ENCODE assay signal across 23 mouse cellular contexts in genomic region chr1:195014201-195014885, GRCm38 (mm10).
A peak's percentile ranks its signal among the peaks of the same experiment; 100 is the strongest.
DNase-seq lines count a peak whose midpoint lies in the region; ATAC-seq and TF ChIP-seq lines count a peak whose summit lies in the region.
"Had no signal": no experiment of that assay in that cellular context is flagged by ENCODE, and none has a peak within 500 bp of the region (broad histone marks: within the 10 kb centered on the region; RNA-seq: fewer than 3 reads in every experiment).

No protein-coding gene starts in this region.

- no peak for TF ChIP-seq EP300 in liver, postnatal 0 days (IDR thresholded peaks at IDR 0.05; ENCODE audit: low read depth)

- no peaks in the 10 kb centered on the region for H3K27me3 ChIP-seq in kidney, embryonic 15.5 days
- no peaks in the 10 kb centered on the region for H3K27me3 ChIP-seq in liver, postnatal 0 days (ENCODE audit: insufficient read depth, low read length)
- H3K27me3 ChIP-seq in intestine, embryonic 15.5 days (replicated peaks), result no peaks in the 10 kb centered on the region
- H3K27me3 ChIP-seq in stomach, embryonic 15.5 days (replicated peaks), result no peaks in the 10 kb centered on the region
- no peaks in the 10 kb centered on the region for H3K27me3 ChIP-seq in cerebellum, adult 2 months (ENCODE audit: control insufficient read depth, insufficient read depth, low read length)
- H3K27me3 ChIP-seq: forebrain, embryonic 15.5 days; heart, embryonic 12.5 days; hindbrain, embryonic 13.5 days; limb, embryonic 13.5 days had no signal

- WGBS in kidney, embryonic 15.5 days, result 37% methylated on average over 3 of the region's 3 CpGs
- WGBS in liver, postnatal 0 days (ENCODE audit: insufficient replicate concordance), result 64% methylated on average over 3 of the region's 3 CpGs
- WGBS in intestine, embryonic 15.5 days, result 54% methylated on average over 3 of the region's 3 CpGs
- 52% methylated on average over 3 of the region's 3 CpGs for WGBS in stomach, embryonic 15.5 days
- WGBS in cerebellum, adult 2 months, result 93% methylated on average over 3 of the region's 3 CpGs

- no peak for DNase-seq in kidney, adult 11 months
- no peak for DNase-seq in liver, postnatal 0 days
- DNase-seq in liver, result no peak
- DNase-seq in retina, postnatal 1 day, result no peak
- DNase-seq in cerebellum, adult 2 months, result no peak
- DNase-seq: adrenal gland, postnatal 14 days; cerebellum, adult 11 months; cerebellum, postnatal 14 days; embryo, embryonic 11 days; gastrocnemius, postnatal 36 days; heart, postnatal 14 days; layer of hippocampus, adult 9-11 months; right cerebral cortex, postnatal 4 days; thymus, adult 2 months had no signal

- H3K9ac ChIP-seq in kidney, embryonic 15.5 days, result no peak overlapping the region
- H3K9ac ChIP-seq in liver, postnatal 0 days (replicated peaks), result no peak overlapping the region
- no peak overlapping the region for H3K9ac ChIP-seq in intestine, embryonic 15.5 days
- no peak overlapping the region for H3K9ac ChIP-seq in stomach, embryonic 15.5 days
- H3K9ac ChIP-seq: forebrain, embryonic 15.5 days; heart, embryonic 12.5 days; hindbrain, embryonic 13.5 days; limb, embryonic 13.5 days had no signal

- TF ChIP-seq CTCF in liver, postnatal 0 days (IDR thresholded peaks at IDR 0.05; ENCODE audit: low read depth), result no peak
- no peak for TF ChIP-seq CTCF in cerebellum, adult 2 months (IDR thresholded peaks at IDR 0.05; ENCODE audit: borderline replicate concordance, insufficient read depth, low read depth, low read length)

- no peaks in the 10 kb centered on the region for H3K9me3 ChIP-seq in kidney, embryonic 15.5 days (replicated peaks)
- no peaks in the 10 kb centered on the region for H3K9me3 ChIP-seq in liver, postnatal 0 days (ENCODE audit: low read length)
- no peaks in the 10 kb centered on the region for H3K9me3 ChIP-seq in intestine, embryonic 15.5 days
- no peaks in the 10 kb centered on the region for H3K9me3 ChIP-seq in stomach, embryonic 15.5 days
- H3K9me3 ChIP-seq: forebrain, embryonic 15.5 days; heart, embryonic 12.5 days; hindbrain, embryonic 13.5 days; limb, embryonic 13.5 days had no signal

- peak; percentile 44; the same call in 1 of the 2 replicates for ATAC-seq in kidney, embryonic 15.5 days (replicated peaks; ENCODE audit: low FRiP score)
- ATAC-seq in liver, postnatal 0 days, result 0 out of 2 replicates have a peak, but pooled peaks have one; percentile 26
- ATAC-seq in intestine, embryonic 15.5 days, result peak; percentile 83
- ATAC-seq in stomach, embryonic 15.5 days (ENCODE audit: insufficient read depth, low FRiP score, low read depth), result peak; percentile 63
- ATAC-seq: forebrain, embryonic 15.5 days; inflammation-experienced regulatory T-cells, adult 6 months had no signal

- TF ChIP-seq POLR2A in cerebellum, adult 2 months (IDR thresholded peaks at IDR 0.05; ENCODE audit: borderline replicate concordance, insufficient read depth, low read length), result no peak

- H3K4me2 ChIP-seq in kidney, embryonic 15.5 days, result no peak overlapping the region
- no peak overlapping the region for H3K4me2 ChIP-seq in liver, postnatal 0 days (ENCODE audit: low read depth, low read length)
- no peak overlapping the region for H3K4me2 ChIP-seq in intestine, embryonic 15.5 days (replicated peaks)
- H3K4me2 ChIP-seq in stomach, embryonic 15.5 days, result no peak overlapping the region
- H3K4me2 ChIP-seq: forebrain, embryonic 15.5 days; heart, embryonic 12.5 days; hindbrain, embryonic 13.5 days; limb, embryonic 13.5 days; midbrain, embryonic 11.5 days had no signal

- H3K27ac ChIP-seq in kidney, embryonic 15.5 days, result 0 out of 2 replicates have a peak overlapping the region, but pooled peaks have one; percentile 3
- no peak overlapping the region for H3K27ac ChIP-seq in liver, postnatal 0 days (ENCODE audit: low read depth)
- H3K27ac ChIP-seq in intestine, embryonic 15.5 days, result no peak overlapping the region
- no peak overlapping the region; the same call in 1 of the 2 replicates for H3K27ac ChIP-seq in stomach, embryonic 15.5 days
- H3K27ac ChIP-seq in cerebellum, adult 2 months (ENCODE audit: insufficient read depth, low read length), result no peak overlapping the region; the same call in 1 of the 2 replicates
- H3K27ac ChIP-seq: forebrain, embryonic 15.5 days; hindbrain, embryonic 13.5 days; limb, embryonic 13.5 days had no signal

- H3K4me3 ChIP-seq in kidney, embryonic 15.5 days (replicated peaks), result no peak overlapping the region
- H3K4me3 ChIP-seq in liver, postnatal 0 days (ENCODE audit: low read depth, low read length), result no peak overlapping the region
- no peak overlapping the region for H3K4me3 ChIP-seq in intestine, embryonic 15.5 days (replicated peaks)
- H3K4me3 ChIP-seq in stomach, embryonic 15.5 days (replicated peaks), result no peak overlapping the region
- no peak overlapping the region for H3K4me3 ChIP-seq in cerebellum, adult 2 months (replicated peaks; ENCODE audit: insufficient read depth, low read depth, low read length)
- H3K4me3 ChIP-seq: forebrain, embryonic 15.5 days; heart, embryonic 12.5 days; hindbrain, embryonic 13.5 days; limb, embryonic 13.5 days had no signal

- H3K36me3 ChIP-seq in kidney, embryonic 15.5 days, result no peaks in the 10 kb centered on the region
- no peaks in the 10 kb centered on the region for H3K36me3 ChIP-seq in liver, postnatal 0 days (replicated peaks; ENCODE audit: insufficient read depth, low read length)
- no peaks in the 10 kb centered on the region for H3K36me3 ChIP-seq in intestine, embryonic 15.5 days
- no peaks in the 10 kb centered on the region for H3K36me3 ChIP-seq in stomach, embryonic 15.5 days
- H3K36me3 ChIP-seq: forebrain, embryonic 15.5 days; heart, embryonic 12.5 days; hindbrain, embryonic 13.5 days; limb, embryonic 13.5 days had no signal

- H3K4me1 ChIP-seq in kidney, embryonic 15.5 days, result peaks cover 12% of the 10 kb centered on the region
- H3K4me1 ChIP-seq in liver, postnatal 0 days (ENCODE audit: insufficient read depth), result peaks cover 6% of the 10 kb centered on the region
- no peaks in the 10 kb centered on the region for H3K4me1 ChIP-seq in intestine, embryonic 15.5 days (replicated peaks)
- H3K4me1 ChIP-seq in stomach, embryonic 15.5 days, result no peaks in the 10 kb centered on the region
- H3K4me1 ChIP-seq in cerebellum, adult 2 months (ENCODE audit: control insufficient read depth, insufficient read depth, low read length), result peaks cover 17% of the 10 kb centered on the region
- H3K4me1 ChIP-seq: limb, embryonic 13.5 days had no signal

Comparison
In these comparisons a context has a peak if more than half of its experiments do, and no peak if none do; other contexts are left out.
1. ATAC-seq: peak in every context shown above with its lines; median percentile 83 in intestine, embryonic 15.5 days; 63 in stomach, embryonic 15.5 days; 44 in kidney, embryonic 15.5 days; 26 in liver, postnatal 0 days.